Mouse (Mus musculus): ENCODE results near the gene Traf7.
A peak's percentile ranks its signal among the peaks of the same experiment; 100 is the strongest.

DNA sequence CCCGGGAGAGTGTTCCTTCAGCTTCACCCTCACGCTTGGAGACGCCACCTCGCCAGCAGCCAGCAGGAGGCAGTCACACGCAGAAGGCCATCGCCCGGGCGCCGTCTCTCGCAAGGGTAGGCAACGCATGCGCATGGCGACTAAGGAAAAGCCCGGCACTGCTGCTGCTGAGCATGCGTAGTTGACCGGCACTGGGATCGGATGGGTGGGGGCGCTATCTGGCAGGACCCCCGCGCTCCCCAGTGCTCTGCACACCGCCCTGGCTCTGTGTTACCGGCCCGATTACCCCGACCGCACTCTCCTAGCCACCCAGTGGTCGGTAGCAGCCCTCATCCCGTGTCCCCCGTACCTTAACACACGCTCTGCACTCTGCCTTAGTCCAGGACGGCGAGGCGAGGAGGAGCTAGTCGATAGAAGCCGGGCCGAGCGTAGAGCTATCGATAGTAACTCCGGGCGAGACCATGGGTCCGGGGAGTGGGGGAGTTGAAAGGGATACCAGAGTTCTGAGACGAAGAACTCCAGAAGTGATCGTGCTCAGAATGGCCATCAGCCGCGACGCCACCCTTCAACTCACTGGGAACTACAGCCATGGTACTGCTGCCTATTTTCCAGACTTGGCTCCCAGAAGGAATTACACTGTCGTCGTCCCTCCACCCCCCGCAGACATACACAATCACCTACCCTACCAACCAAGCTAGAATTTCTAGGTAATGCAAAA is 48.9 kb downstream of the Traf7 start, which contains the start of gene Mlst8:
- TF ChIP-seq CTCF (conservative IDR thresholded peaks at IDR 0.05; ENCODE audit: low read length) (peak; percentile 74), POU5F1 (IDR thresholded peaks at IDR 0.05; ENCODE audit: borderline replicate concordance, low read length) (no peak), NANOG (IDR thresholded peaks at IDR 0.05; ENCODE audit: borderline replicate concordance, low read length) (no peak)

Data from E14TG2a.4 (cell line).